Mouse (Mus musculus) natural killer cell, adult 2 months (primary cell): ENCODE data around the gene Nxpe5.

Source experiments
- DNase-seq, 2 experiments: peaks; one replicate each; pipeline ENCODE4 v3.0.0; 2022; ENCODE audit warnings: low spot score in 2 of 2

Nxpe5 gene

DNA sequence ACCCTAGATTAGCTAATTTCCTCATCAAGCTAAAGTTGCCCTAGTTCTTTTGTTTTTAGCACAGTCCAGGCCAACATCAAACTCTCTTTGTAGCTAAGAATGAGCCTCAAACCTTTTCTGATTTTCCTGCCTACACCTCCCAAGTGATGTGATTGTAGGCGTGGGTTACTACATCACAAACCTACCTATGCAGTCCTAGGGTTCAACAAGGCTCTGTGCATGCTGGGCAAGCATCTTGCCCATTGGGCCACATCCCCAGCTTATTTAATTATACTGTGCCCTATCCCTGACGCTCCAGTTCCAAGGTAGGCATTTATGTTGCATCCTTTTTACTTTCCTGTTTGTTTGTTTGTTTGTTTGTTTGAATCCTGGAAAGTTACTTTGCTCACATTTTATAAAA lies at the start of gene Nxpe5:
Gene Nxpe5 (plus strand): TSS at position 199 of the 400 bp plus-strand sequence.
- DNase-seq = no peak

DNA sequence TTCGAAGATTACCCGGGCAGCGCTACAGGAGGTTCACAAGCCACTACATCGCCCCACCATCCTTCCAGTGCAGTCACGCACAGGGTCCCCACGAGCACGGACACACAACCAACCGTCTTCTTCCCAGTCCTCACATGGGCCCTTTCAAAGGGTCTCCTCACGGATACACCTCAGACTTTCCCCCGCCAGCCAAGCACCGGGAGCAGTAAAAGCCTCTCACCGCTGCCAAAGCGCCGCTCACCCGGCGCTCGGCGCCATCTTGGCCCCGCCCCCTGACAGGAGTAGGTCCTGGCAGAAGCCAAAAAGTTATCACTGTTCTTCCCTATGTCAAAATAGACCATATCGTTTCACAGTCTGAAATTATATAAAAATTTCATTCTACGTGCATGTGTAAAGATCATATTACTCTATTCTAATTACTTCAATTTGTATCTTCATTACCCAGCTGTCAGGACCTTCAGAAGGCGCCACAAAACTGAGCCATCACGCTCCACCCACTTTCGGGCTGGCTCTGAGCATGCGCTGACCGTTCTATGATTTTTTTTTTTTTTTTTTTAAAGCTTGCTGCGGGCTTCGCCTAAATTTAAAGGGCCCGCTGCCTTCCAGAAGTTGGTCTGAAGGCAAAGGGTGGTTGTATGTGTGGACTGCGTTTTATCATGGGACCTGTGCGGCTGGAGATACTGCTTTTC lies 38.6 kb upstream of the Nxpe5 start, which contains the start of the genes Taf6 and Cnpy4:
Gene Taf6 (minus strand): TSS at position 502 of the 689 bp plus-strand sequence.
Gene Cnpy4 (plus strand): TSS at position 536 of the 689 bp plus-strand sequence.
- DNase-seq = peak; percentile 83 to 86

DNA sequence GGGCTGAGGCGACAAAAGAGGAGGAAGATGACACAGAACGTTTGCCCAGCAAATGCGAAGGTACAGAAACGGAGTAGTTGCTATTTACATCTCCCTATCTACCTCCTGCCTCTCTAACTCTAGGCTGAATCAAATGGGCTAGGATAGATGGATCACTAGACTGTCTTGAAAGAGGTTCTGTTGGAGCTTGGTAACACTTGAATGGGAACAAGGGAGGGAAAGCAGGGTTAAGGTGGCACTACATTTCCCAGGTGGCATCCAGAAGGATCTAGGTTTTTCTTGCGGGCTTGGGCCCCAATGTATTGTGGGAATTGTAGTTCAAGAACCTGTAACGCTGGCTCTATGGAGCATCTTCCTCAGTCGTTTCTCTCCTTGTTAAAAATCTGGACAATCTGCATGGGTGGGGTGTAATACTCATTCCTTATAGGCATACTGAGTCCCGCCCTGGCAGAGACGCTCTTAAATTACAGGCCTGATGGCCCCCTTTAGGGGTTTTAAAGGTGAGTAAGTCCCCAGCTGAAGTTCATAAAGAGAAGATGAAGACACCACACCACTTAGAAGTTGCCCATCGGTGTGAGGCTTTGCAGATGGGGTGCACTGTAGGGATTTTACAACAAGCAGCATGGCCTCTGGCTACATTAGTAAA lies 37.9 kb upstream of the Nxpe5 start:
- peak; percentile 65 to 70 for DNase-seq

DNA sequence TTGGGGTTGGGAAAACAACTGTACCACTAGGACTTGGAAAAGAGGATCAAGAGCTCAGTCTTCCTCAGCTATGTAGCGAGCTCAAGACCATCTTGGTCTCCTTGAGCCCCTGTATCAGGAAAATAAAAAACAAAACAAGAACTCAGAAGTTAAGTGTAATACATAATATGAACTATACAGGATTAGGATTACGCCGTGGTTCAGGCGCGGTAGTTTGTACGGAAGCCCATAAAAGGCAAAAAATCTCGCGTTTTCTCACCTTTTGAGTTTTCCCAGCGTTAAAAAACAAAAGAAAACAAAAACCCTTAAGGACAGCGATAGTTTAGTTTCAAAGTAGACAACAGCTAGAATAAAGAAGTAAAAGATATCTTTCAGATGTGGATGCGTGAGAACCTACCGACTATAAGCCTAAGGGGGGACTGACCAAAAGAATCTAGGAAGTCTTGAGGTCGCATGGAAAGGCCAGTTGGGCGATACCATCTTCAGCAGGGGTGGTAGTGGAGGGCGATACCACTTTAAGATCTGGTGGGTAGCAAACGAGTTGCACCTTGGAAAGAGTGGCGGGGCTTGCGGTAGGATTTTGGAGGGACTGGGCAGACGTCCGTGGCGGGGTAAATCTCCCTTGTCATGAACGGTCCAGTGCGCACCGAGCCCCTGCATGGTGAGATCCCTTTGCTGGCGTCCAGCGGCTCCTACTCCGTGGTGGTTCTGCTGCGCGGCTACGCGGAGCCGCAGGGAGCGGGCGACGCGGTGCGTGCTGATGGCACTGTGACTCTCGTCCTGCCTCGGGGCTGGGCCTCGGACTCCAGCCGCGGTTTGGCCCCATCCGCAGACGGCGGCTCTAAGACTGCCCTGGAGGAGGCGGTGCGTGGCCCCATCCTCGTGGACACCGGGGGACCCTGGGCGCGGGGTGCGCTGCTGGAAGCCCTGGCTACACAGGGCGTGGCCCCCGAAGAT lies 31.6 kb upstream of the Nxpe5 start, which contains the start of gene Mblac1:
Gene Mblac1 (plus strand): TSS at position 544 of the 957 bp plus-strand sequence.
- DNase-seq = peak; percentile 62 to 75

DNA sequence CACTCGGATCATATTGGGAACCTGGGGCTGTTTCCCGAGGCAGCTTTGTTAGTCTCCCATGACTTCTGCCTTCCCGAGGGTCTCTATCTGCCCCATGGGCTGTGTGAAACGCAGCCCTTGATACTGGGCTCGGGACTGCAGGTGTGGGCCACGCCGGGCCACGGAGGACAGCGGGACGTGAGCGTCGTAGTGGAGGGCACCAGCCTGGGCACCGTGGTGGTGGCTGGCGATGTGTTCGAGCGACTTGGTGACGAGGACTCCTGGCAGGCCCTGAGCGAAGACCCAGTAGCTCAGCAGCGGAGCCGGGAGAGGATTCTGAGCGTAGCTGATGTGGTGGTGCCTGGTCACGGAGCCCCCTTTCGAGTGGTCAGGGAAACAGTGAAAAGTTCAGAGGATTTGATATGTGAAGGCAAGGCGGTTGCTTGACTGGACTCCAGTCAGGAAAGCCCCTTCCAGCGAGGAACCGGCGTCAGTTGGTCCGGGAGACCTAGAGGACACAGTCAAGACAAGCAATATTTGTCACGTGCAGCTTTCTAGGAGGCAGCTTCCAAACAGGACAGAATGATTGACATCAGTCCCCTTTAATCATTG lies 30.8 kb upstream of the Nxpe5 start:
- DNase-seq = peak in 1 of 2 experiments; percentile 7

DNA sequence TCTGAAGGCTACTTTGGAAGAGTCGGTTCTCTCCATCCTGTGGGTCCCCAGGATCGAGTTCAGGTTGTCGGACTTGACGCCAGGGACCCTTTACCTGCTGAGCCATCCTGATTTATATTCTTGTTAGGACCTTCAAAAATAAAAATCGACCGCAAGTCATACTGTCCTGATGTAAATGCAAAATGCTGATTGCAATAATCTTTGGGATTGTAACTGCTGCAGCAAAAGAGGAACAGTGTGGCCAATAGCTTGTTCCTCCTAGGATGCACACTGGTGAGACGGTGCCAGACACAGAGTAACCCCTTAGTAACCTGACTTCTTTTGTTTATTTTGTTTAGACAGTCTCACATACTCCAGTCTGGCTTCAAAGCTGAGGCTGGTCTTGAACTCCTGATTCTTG lies 30.2 kb upstream of the Nxpe5 start:
- DNase-seq = no peak

DNA sequence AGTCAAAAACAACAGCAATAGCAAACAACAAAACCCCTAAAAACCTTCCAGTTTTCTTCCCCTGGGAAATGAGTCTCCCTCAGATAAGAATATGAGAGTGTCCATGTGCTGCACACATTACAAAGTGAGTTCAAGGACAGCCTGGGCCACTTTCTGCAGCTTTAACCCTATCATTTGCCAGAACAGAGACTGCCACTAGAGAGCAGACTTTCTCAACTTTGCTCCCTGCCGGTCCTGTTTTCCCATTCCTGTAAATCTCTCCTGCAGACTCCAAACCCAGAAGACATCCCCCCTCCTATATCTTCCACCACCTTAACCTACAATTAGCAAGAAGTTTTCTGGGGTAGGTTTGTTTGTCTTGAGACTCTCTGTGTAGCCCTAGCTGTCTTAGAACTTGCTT lies 26.1 kb upstream of the Nxpe5 start:
- no peak for DNase-seq

DNA sequence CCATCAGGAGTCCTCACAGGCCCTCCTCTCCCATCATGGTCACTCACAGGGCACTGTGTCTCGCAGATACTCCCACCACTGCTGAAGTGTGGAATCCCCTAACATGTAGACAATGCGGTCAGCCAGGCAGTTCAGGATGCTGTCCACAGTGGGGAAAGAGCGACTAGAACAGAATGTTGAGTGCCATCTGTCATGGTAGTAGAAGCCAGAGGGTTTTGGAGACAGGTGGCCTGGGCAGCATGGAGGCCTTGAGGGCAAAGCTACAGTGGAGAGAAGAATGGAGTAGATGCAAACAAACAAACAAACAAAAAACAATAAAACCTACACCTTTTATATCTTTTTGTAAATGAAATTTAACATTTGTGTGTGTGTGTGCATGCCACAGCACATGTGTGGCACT lies 23.6 kb upstream of the Nxpe5 start:
- DNase-seq = no peak

DNA sequence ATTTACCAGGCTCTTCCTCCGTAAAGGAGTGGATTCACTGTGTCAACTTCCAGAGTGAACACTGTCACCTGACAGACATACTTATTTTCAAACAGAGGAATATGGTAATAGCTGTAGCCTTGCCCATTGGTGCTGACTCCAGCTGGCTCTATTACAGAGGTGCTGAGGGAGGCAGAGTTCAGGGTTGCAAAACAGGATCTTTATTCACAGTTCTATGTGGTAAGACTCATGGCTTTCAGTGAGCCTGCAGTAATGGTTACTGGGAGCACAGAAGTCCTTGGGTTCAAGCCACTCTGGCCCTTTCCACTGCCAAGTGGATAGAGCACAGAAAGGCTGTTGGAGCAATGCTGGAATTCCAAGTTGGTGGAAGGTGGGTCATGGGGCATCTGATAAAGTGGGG lies 18.4 kb upstream of the Nxpe5 start:
- DNase-seq = no peak

DNA sequence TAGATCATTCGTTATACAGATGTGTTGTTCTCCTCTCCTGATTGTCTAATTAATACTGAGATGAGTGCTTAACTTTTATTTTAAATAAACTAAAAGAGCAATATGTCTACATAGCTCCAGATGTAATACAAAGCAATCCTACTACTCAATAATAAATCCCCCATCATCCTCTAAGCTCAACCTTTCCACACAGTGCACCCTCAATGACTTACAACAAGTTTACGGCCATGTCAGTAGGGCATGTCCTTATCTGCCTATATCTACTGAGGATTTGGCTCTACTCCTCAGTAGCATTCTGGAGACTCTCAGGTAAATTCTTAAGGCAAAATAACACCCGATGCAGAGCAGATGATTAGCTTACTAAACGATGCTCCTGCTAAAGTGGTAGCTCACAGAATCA lies 17.8 kb upstream of the Nxpe5 start:
- no peak for DNase-seq

DNA sequence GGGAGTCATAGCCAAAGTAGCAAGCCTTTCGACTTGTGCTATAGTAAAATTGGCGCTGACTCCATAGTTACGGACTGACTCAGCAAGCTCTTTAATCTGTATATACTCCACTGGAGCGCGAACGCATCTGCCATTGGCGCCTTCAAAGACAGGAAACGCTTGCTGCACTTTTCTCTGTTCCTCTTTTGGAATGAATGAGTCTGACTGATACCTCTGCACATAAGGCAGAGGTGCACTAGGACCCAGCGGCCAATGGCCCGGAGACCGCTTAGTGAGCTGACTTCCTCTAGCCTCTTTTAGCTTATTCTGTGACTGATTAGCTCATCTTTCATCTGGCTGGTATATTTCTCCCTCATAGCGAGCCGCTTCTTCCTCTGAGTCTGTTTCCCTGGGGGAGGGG lies 9.1 kb upstream of the Nxpe5 start:
- peak in 1 of 2 experiments; percentile 16 for DNase-seq

DNA sequence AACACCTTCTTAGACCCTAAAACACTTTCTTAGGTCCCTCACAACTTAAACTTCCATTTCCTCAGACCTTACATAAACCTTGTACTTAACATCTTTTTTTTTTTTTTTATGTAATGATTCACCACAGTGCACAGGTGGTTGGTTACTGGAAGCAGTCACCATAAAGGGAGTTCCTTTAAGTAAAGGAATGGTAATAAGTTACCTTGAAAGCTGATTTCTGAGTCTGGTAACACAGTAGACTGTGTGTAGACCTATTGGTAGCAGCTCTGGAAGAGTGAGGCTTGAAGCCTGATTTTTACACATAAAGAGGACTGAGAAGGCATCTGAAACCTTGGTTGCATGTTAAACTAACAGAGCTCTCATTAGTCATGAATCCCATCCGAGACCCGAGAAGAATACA lies 5.8 kb upstream of the Nxpe5 start:
- DNase-seq = no peak

DNA sequence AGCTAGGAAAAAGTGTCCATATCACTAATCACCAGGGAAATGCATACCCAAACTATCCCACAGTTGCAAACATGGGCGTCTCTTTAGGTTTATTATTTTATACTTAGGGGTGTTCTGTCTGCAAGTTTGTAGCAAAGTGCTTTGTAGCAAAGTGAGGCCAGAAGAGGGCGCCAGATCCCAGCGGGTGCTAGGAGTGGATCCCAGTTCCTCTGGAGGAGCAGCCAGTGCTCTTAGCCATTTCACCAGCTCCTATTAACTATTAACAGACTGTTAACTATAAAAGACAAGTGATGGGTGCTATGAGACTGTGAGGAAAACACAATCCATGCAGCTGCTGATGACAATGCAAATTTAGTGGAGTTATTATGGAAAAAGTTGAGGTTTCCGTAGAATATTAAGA lies 3.6 kb upstream of the Nxpe5 start:
- peak; percentile 58 to 75 for DNase-seq

DNA sequence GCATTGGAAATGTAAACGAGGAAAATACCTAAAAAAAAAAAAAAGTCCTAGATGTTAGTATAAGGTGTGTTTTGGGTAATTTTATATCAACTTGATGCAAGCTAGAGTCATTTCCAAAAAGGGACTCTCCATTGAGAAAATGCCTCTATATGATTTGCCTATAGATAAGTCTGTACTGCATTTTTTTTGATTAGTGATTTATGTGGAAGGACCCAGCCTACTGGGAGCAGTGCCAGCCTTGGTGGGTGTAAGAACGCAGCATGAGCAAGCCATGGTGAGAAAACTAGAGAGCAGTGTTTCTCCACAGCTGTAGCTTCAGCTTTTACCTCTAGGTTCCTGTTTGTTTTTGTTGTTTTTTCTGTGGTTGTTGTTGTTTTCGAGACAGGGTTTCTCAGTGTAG lies 2.4 kb upstream of the Nxpe5 start:
- DNase-seq = no peak

DNA sequence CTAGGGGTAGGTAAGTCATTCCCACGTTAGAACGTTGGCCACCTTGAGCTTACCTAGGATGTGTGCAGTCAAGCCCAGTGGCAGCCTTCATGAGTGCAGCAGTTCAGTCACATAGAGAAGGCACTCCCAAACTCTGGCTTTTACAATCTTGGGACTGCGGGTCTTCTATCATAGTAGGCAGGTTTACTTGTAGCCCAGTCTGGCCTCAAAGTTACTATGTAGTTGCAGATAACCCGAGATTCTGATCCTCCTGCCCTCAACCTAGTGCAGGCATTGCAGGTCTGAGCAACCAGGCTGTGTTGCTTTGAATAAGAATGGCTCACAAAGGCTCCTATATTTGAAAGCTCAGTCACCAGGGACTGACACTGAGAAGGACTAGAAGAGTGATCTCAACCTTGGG lies 793 bp downstream of the Nxpe5 start:
- DNase-seq = no peak

DNA sequence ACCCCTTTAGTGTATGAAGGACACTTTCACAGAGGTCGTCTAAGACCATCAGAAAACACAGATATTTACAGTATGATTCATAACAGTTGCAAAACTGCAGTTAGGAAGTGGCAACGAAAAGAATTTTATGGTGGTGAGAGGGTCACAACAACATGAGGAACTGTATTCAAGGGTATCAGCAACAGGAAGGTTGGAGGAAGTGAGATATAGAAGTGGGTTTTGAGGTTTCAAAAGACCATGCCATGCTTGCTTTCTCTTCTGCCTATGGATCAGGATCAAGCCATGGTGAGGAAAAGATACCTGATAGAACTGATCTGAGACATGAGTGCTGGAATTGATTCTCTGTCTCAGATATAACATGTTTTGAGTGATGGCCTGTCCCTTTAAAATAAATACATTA lies 1.7 kb downstream of the Nxpe5 start:
- DNase-seq = no peak

DNA sequence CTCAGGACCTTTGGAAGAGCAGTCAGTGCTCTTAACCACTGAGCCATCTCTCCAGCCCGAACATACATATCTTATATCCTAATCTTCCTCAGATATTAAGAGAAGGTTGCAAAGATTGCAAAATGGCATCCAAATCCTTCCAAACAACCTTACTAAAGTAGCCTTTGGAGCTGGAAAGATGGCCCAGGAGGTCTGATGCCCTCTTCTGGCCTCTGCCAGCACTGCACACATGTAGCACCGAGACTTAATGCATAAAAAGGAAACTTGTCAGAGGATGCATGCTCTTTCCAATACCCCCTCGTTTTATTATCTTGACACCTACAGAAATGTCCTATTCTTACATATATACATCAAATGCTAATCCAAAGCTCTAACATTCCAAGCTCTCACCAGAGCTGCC lies 2.3 kb downstream of the Nxpe5 start:
- DNase-seq = peak in 1 of 2 experiments; percentile 29

DNA sequence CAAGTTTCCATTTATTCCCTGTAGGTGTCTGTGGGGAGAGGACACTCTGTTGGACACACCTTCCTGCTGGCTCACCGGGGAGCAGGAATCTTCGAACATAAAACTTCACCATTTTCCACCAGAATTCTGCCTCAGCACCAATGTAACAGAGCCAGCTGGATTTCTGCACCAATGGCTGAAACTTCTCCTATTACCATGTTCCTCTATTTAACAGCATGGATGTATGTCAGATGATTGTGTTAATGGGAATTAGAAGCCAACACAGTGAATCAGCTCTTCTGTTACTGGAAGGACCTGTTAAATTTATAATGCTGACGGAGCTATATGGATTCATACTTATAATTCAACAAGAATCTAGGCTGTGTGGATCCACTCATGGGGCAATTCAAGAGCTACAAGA lies 3.8 kb downstream of the Nxpe5 start:
- DNase-seq = no peak

DNA sequence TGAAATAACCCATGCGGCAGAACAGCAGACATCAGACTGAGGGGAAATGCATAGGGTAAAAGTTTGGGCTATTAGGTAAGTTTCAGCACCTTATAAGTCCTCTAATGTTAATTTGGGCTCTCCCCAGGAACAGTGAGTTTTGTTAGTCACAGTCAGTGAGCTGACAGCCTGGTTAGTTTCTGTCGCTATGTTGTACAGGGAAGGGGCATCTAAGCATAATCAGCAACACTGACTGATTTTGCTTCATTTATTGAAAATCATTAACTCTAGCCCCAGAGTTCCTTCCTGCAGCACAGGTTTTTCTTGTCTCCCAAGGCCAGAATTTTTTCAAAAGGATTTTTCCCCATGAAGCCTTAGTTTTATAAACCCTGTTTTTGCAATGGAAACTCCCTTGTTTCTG lies 8.1 kb downstream of the Nxpe5 start:
- DNase-seq = no peak

DNA sequence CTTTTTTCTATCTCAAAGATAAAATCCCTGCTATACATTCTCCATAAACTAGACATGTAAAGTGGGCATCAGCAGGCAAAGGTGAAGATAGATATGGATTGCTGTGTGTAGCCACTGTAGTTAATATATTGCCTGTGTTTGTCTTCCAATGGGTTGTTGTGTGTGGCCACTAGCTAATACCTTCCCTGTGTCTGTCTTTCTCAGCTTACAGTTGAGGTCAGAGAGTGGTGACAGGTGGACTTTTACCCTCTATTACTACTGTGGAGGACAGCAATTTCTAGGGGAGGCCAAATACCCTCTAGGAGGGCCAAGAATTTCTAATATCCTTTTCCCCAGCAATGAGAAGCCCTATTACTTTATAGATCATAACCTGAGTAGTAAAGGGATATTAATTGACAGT lies 8.5 kb downstream of the Nxpe5 start:
- no peak for DNase-seq

DNA sequence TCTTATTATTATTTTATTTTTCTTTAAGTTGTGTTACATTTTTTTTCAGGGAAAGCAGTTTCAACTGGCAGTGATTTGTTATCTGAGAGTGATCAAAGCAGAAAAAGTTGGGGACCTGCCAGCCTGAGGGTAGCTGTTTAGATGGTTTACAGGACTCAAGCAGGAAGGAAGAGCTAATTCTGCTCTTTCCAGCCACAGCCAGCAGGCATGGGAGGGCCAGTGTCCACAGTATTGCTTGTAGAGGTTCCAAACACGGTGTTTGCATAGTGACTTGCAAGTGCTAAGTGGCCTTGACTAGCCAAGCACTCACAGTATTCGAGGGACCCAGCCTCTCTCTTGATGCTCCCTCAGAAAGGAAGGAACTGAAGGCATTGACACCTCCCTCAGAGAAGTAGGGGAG lies 15.8 kb downstream of the Nxpe5 start:
- DNase-seq = no peak

DNA sequence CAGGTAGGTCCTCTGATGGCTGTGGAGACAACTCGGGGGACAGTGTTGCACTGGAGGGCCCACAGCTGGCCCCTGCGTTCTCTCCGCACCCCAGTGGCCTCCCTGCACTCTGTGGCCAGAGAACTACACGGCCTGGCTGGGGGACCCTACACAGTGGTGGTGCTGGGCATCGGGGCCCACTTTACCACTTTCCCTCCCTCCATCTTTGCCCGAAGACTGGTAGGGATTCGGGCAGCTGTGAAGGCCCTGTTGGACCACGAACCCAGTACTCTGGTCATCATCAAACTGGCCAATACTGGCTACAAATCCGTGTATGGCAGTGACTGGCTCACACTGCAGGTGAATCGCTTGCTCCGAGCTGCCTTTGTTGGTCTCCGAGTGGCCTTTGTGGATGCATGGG lies 25.4 kb downstream of the Nxpe5 start:
- no peak for DNase-seq
